Comparison of ENCODE assay signal across 1 mouse cellular context in the genomic region with DNA sequence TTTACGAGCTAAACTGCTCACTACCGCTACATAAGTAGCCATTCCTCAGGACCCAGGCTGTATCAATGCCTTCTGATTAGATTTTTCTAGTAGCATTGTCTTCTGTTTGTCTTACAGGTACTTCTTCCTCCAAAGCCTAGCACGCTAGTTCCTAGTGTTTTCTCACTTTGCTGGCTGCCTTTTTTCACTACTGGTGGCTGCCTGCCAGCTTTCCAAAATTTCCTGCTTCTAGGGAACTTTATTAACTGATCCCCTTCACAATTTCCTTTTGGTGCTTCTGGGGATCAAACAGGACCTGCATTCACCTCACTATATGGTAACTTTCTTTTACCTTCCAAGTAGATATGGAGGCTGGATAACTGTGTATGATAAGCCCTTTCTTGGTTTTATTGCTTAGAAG.
TF ChIP-seq lines count a peak whose summit lies in the region.

No protein-coding gene starts in this region.

TF ChIP-seq in CH12.LX, 34 proteins besides CTCF, POLR2A, EP300 and RAD21 (continued from another document):
- TF ChIP-seq CHD2 (IDR thresholded peaks at IDR 0.05; ENCODE audit: low read length) (no peak), MAZ (IDR thresholded peaks at IDR 0.05; ENCODE audit: low read depth, low read length) (no peak), ZKSCAN1 (IDR thresholded peaks at IDR 0.05; ENCODE audit: borderline replicate concordance, low read depth, low read length) (no peak), ZMIZ1 (IDR thresholded peaks at IDR 0.05; ENCODE audit: low read depth, low read length) (no peak)
TF ChIP-seq in CH12.LX: peak in this region for 0.
